Mouse (Mus musculus) testis, adult 2 months (tissue): ENCODE measurements around the gene Gm3336.

Source experiments
- CTCF ChIP-seq: fragments of 200-500 bp; IDR thresholded peaks from 2 replicates; pipeline ENCODE4 v1.5.1; 2012; ENCODE audit warnings: low read depth, mild to moderate bottlenecking, inconsistent platforms, low read length, moderate library complexity; ENCODE audit not compliant: control insufficient read depth, insufficient read depth, insufficient replicate concordance
- POLR2A ChIP-seq: fragments of 200-500 bp; IDR thresholded peaks from 2 replicates; pipeline ENCODE4 v1.6.1; 2012; ENCODE audit warnings: low read depth, mild to moderate bottlenecking, inconsistent platforms, low read length, moderate library complexity; ENCODE audit not compliant: control insufficient read depth

DNA sequence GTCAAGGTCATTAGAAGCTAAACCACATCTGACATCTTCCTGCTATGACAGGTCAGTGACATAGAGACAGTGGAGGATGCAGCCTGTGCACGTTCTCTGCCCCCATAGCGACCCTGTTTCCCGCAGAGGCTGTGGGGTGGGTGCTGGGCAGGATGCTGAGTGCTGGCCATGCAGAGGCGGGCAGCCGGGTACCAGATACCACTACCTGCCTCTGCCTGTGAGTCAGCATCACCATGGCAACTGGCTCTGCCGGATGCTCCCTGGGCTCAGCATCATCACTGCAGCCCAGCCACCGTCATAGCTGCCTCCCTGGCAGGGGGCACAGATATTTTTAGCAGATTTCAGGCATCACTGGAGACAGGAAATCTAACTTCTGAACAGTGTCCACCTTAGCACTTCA is 34.1 kb upstream of the Gm3336 start:
- TF ChIP-seq POLR2A (no peak), CTCF (no peak)
